Mouse (Mus musculus) spleen, adult 18-20 months (tissue): ENCODE results near the gene BC061237.
"Not testable (repeated sequence)": the region's sequence is repeated elsewhere in the genome, so short reads cannot be mapped to it uniquely, and the experiment has no call there.

Source experiments
- DNase-seq, 2 experiments: peaks; one replicate each; pipeline ENCODE4 v3.0.0; 2022; ENCODE audit warnings: mixed read lengths in 2 of 2

The BC061237 gene

GRCm38 (mm10) chr14:44492163-44492562 is at the start of gene BC061237:
BC061237 (plus strand) TSS chr14:44492463.
- not testable (repeated sequence) for DNase-seq

GRCm38 (mm10) chr14:44517976-44518375 is 25.7 kb downstream of the BC061237 start, which contains the start of gene Gm17093:
Gm17093 (plus strand) TSS chr14:44518276.
- not testable (repeated sequence) for DNase-seq

GRCm38 (mm10) chr14:44547961-44548360 is 55.7 kb downstream of the BC061237 start:
- DNase-seq: not testable (repeated sequence)
